Mouse (Mus musculus) gastrocnemius, postnatal 25 days (tissue): ENCODE measurements around the gene Selenbp2. TPM values are rescaled to one million over a fixed set of nuclear protein-coding genes. Genes with fewer than 3 reads are reported as not detected.
"Not testable (repeated sequence)": the region's sequence is repeated elsewhere in the genome, so short reads cannot be mapped to it uniquely, and the experiment has no call there.

Experiments used
- DNase-seq: peaks from one replicate; pipeline ENCODE4 v3.0.0; 2022
- long read RNA-seq, 2 experiments: library from polyadenylated mRNA; stranded (forward); transcript quantifications; one replicate each; pipeline ENCODE4 v2.0.0; 2021
- total RNA-seq, 2 experiments: library from RNA; stranded (reverse); gene quantifications; 1 replicate in 1 of 2; 2 replicates in 1 of 2; pipeline ENCODE4 v1.2.3; 2021

The Selenbp2 gene
- 1 to 10 TPM; 1.5 to 2.8 TPM for total RNA-seq
- long read RNA-seq, experiment 1 = 0 reads
- long read RNA-seq, experiment 2, partial matches to known transcripts = 1 of 1 reads
- long read RNA-seq, experiment 2, other reads (novel, unspliced or antisense) = 0 of 1 reads

- DNase-seq = no peak
These were observed at the start of gene Selenbp2 for GRCm38 (mm10) chr3:94693329-94693825. Selenbp2 (plus strand) TSS chr3:94693556.

DNA sequence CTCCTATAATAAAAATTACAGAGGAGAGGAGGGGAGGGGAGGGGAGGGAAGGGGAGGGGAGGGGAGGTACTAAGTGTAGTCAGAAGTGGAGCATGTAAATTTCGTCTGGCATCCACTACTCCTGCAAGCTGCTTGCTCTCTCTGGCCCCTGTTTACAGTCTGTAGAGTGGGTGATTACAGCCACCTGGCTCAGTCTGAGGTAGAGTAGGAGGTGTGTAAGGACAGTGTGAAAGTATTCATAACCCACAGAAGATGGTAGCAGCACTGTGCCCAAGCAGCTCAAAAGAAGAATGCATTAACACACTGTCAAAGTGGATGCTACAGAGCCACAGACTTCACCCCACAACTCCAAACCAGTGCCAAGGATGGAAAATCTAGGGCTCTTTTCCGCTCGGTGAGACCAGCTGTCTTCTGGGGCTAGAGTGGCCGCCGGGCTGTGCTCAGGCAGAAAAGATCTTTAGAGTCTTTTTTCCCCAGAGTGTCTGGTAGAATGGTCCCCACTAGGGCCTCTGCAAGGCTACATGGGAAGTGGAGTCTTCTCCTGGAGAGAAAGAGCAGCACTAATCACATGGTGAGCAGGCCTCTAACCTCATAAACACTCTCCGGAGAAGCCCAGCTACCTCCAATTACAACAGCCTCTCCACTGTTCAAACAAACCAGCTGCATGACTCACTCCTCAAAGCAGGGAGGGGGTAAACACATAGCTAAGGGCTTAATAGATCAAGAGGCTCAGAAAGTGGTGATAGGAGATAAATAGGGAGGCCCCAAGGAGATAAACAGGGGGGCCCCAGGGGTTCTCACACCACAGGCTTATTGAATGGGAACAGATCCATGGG, 44.4 kb upstream of the Selenbp2 start:
- DNase-seq = no peak

DNA sequence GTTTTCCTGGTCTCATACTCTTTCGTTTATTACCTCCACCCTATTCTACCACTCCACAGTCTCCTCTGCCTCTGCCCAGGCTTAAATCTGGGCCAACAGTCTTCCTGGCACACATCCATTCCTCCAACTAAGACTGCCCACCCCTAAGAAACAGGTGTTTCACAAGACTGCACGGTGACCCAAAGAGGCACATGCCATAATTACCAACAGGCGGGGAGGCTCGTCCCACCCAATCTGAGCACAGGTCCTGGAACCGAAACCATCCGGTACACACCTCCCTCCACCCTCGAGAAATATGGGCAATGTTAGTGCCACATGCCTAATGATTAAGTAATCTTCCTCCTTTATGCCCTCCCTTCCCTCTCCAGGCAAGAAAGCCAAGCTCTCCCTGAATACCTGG, 42.9 kb upstream of the Selenbp2 start:
- no peak for DNase-seq

GRCm38 (mm10) chr3:94653967-94654366, 39.4 kb upstream of the Selenbp2 start:
- not testable (repeated sequence) for DNase-seq

DNA sequence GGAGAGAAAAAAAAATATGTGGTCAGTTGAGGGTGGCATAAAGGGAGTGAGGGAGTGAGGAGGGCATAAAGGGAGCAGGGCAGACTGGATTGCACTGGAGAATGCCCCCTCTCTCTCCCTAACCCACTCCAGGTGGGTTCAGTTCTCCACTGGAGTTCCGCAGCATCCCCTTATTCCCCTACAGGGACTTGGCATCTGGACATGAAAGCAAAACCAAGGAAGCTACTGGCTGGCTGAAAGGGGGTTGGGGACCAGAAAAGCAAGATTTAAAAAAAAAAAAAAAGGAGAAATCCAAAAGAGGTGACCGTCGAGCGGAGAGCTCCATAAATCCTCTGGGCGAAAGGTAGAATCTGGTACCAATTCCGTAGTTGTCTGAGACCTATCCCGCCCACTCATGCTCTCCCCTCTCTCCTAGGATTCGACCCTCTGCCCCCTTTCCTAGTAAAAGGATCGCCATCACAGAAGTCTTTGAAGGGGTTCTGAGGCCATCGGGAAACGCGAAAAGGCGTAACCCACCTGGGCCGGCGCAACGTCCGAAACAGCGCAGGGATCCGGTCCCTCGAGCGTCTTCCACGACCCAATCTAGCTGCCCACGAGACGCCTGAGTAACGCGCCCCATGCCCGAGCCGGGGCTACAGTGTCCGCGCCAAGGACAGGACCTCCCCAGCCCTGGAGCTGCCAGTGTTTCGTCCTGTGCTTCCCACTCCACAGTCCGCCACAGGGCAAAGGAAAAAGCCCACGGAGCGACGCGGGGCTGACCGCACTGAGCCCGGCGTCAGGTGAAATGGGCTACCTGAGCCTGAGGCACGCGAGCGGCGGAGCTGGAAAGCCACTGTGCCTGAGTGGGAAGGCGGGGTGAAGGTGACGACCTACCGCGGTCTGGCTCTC, 35.3 kb upstream of the Selenbp2 start:
- DNase-seq = not testable (repeated sequence)

- peak; percentile 70 for DNase-seq
These were observed 34.6 kb upstream of the Selenbp2 start, which contains the start of gene Tuft1 for GRCm38 (mm10) chr3:94658740-94659095. Tuft1 (minus strand) TSS chr3:94658872.

DNA sequence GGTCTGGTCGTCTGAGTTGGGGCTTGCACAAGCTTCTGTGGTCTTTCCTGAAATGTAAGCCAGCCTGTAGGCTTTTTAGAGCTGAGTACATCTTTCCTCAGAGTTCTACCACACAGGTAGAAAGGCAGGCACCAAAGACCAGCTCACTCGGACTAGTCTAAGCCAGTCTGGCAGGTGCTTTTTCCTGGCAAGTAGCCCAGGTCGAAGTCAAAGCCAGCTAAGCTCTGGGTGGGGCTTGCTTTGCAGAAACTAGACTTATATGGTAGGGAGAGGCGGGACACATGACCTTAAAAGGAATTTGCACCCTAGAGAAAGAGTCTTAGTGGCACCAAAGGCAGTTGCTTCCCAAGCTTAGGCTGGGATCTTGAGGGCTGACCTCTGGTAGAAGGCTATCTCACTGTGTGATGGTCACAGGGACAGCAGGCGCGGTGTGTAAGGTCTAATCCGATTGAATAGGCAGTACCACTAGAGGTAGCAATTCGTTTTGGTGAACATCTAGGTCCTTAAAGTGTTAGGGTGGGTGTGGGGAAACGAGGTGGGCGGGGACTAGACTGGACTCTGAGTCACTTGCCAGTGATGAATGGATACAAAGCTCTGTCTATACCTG, 34.1 kb upstream of the Selenbp2 start:
- not testable (repeated sequence) for DNase-seq

GRCm38 (mm10) chr3:94660841-94661240, 32.5 kb upstream of the Selenbp2 start:
- not testable (repeated sequence) for DNase-seq

DNA sequence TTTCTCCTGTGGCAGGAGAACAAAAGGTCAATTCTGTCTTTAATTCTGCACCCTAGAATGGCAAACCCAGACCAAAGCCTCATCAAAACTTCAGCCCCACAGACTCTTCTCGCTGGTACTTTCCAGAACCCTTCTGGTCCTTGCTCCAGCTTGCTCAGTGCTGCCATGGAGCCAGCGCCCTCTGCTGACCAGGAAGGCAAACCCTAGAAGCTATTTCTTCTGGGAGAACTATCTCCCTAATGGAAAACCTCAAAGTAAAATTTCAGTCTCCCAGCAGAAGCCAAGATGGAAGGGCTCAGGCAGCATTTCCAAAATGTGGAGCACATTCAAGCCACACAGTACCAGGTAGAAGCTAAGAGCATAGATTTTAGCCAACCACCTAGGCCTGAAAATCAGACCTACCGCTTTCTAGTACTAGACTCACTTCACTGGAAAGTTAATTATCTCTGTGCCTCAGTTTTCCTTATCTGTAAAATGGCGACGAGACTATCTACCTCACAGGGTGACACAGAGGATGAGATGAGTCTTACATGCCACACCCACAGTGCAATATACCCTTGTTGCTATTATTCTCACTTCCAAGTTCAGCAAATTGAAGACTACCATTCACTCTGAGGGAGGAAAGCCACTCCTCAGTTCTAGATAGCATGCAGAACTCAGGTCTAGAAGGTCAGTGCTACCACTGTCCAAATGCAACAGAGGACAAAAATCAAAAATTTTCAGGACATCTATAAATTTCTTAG, 28.1 kb upstream of the Selenbp2 start:
- not testable (repeated sequence) for DNase-seq

- DNase-seq = not testable (repeated sequence)
These were observed 27.5 kb upstream of the Selenbp2 start for GRCm38 (mm10) chr3:94665896-94666295.

DNA sequence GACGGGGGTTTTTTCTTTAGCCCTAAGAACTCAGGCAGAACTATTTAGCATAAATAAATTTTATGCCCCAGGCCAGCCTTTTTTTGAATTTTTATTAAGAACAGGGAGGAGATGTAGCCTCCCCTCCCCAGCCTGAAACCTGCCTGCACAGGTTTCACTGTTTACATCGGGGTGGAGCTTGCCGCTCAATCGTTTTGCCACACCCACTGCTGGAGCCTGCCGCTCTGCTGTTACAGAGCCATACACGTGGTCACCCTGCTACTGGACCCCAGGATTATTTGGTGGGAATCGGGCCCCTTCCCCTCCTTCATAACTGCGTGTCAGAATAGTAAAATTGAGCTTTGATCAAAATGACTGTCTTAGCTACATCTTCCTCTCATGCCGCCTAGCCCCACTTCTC, 18.3 kb upstream of the Selenbp2 start:
- DNase-seq = not testable (repeated sequence)

- DNase-seq = no peak
These were observed 14.0 kb upstream of the Selenbp2 start for GRCm38 (mm10) chr3:94679351-94679841.

DNA sequence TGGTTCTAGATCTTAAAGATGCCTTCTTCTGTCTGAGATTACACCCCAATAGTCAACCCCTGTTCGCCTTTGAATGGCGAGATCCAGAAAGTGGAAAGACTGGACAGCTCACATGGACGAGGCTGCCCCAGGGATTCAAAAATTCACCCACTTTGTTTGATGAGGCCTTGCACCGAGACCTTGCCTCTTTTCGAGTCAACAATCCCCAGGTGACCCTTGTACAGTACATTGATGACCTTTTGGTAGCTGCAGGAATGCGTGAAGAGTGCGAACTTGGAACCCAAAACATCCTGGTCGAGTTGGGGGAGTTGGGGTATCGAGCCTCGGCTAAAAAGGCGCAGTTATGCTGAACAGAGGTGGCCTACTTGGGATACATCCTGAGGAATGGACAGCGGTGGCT, 13.3 kb upstream of the Selenbp2 start:
- DNase-seq = not testable (repeated sequence)

GRCm38 (mm10) chr3:94680783-94681182, 12.6 kb upstream of the Selenbp2 start:
- no peak for DNase-seq

- no peak for DNase-seq
These were observed 9.7 kb upstream of the Selenbp2 start for GRCm38 (mm10) chr3:94683646-94684045.

DNA sequence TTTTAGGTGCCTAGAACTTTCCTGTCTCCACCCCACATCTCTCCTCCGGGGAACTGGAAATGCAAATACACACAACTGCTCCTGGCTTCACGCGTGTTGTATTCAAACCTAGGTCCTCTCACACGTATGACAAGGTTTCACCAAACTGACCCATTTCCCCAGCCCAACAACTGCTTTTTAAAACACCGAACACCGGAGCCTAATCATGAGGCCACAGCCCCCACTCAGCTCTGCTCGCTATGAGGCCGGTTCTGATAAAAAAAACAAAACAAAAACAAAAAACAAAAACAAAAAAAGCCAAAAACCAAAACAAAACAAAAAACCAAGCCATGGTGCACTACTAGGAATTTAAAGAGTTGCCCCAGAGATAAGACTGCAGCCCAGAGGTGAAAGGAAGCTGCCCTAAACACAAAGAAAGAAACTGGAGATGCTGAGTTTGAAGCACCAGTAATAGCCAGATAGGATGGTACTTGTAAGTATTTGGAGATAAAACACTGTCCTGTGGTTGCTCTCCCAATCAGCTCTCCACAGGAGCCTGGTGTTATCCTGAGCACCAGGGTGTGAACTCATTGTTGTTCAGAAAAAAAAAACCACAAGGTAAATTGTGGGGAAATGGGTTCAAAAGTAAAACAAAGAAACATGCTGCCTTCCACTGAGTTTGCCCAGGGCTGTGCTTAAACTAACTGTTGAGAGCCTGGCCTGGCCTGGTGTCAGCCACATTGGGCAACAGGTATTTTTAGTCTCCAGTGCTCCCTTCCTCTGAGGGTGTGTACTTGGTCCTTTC, 7.2 kb upstream of the Selenbp2 start:
- DNase-seq = not testable (repeated sequence)

- DNase-seq = not testable (repeated sequence)
These were observed 4.7 kb upstream of the Selenbp2 start for GRCm38 (mm10) chr3:94688698-94689097.

- not testable (repeated sequence) for DNase-seq
These were observed 4.2 kb upstream of the Selenbp2 start for GRCm38 (mm10) chr3:94689195-94689594.

DNA sequence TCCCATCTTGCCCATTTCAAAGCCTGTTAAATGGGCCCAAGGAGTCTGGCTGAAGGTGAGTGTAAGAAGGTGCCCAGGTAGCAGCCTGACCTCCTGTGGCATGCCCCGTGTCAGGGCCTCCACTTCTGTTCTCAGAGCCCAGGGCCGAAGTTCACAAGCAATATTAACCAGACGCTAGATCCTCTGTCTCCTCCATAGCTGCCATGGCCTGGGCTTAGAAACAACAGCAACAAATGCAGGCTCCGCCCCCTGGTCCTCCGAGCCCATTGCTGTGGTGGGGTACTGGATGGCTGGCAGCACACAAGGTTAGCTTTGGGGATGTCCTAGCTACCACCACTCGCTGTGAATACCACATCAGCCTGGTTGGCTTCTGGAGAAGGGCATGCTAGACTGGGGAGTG, 3.2 kb upstream of the Selenbp2 start:
- DNase-seq = not testable (repeated sequence)

DNA sequence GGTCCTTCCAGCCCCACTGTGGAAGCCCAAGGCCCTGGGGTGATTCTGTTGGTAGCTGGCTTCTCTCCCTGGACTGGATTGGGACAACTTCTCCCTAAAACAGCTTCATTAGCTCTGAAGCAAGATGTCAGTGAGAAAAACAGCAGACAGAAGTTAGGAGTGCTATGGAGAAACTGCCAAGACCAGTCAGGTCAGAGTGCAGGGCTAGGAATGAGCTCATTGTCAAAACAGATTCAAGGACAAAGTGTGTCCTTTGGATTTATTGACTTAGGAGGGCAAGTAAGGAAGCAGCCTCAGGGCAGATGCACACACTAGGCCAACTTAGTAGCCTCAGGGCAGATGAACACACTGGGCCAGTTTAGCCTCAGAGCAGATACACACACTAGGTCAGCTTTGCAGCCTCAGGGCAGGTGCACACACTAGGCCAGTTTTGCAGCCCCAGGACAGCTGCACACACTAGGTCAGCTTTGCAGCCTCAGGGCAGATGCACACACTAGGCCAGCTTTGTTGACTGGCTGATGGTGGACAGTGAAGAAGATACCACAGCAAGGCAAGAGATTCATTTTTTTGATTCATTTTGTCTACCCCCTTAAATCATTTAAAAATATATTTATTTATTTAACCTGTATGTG, 2.6 kb upstream of the Selenbp2 start:
- DNase-seq = no peak
